Comparison of ENCODE assay signal across 30 mouse cellular contexts in genomic region chr11:61274421-61274820, GRCm38 (mm10).
"Had no signal": no experiment of that assay in that cellular context is flagged by ENCODE, and none has a peak within 500 bp of the region (broad histone marks: within the 10 kb centered on the region; RNA-seq: fewer than 3 reads in every experiment).

No protein-coding gene starts in this region.

- H3K9me3 ChIP-seq: limb, embryonic 10.5 days; limb, embryonic 12.5 days; limb, embryonic 13.5 days; limb, embryonic 15.5 days; liver, embryonic 12.5 days; liver, embryonic 13.5 days; liver, embryonic 15.5 days; lung, embryonic 15.5 days; midbrain, embryonic 10.5 days; midbrain, embryonic 12.5 days; midbrain, embryonic 13.5 days; midbrain, embryonic 15.5 days had no signal

- H3K4me1 ChIP-seq: limb, embryonic 10.5 days; limb, embryonic 12.5 days; midbrain, embryonic 12.5 days; midbrain, embryonic 13.5 days; midbrain, embryonic 15.5 days had no signal

- H3K27ac ChIP-seq: left cerebral cortex, adult 2 months; limb, embryonic 10.5 days; limb, embryonic 12.5 days; limb, embryonic 13.5 days; limb, embryonic 15.5 days; liver, embryonic 13.5 days; liver, embryonic 14.5 days; liver, embryonic 15.5 days; lung, embryonic 15.5 days; macrophage; midbrain, embryonic 10.5 days; midbrain, embryonic 12.5 days; midbrain, embryonic 13.5 days; midbrain, embryonic 15.5 days had no signal

- DNase-seq: left cerebral cortex, postnatal 4 days; liver, postnatal 0 days; lung, adult 18-20 months; lung, adult 2 months; lung, postnatal 14 days; lung, postnatal 36 days; lung, postnatal 4 days; midbrain, embryonic 14.5 days had no signal

- H3K4me2 ChIP-seq: limb, embryonic 12.5 days; limb, embryonic 13.5 days; limb, embryonic 15.5 days; liver, embryonic 11.5 days; liver, embryonic 12.5 days; liver, embryonic 13.5 days; liver, embryonic 15.5 days; lung, embryonic 14.5 days; lung, embryonic 15.5 days; midbrain, embryonic 11.5 days; midbrain, embryonic 12.5 days; midbrain, embryonic 13.5 days; midbrain, embryonic 15.5 days had no signal

- H3K9ac ChIP-seq: limb, embryonic 12.5 days; limb, embryonic 13.5 days; limb, embryonic 15.5 days; liver, embryonic 12.5 days; liver, embryonic 13.5 days; liver, embryonic 14.5 days; liver, embryonic 15.5 days; liver, postnatal 0 days; lung, embryonic 14.5 days; lung, embryonic 15.5 days; midbrain, embryonic 12.5 days; midbrain, embryonic 13.5 days; midbrain, embryonic 15.5 days had no signal

- H3K27me3 ChIP-seq: limb, embryonic 12.5 days; limb, embryonic 15.5 days; liver, embryonic 12.5 days; liver, embryonic 13.5 days; liver, embryonic 15.5 days; lung, embryonic 15.5 days; midbrain, embryonic 12.5 days; midbrain, embryonic 13.5 days; midbrain, embryonic 15.5 days had no signal

- H3K36me3 ChIP-seq: limb, embryonic 10.5 days; limb, embryonic 12.5 days; limb, embryonic 13.5 days; limb, embryonic 15.5 days; liver, embryonic 12.5 days; liver, embryonic 13.5 days; liver, embryonic 15.5 days; lung, embryonic 15.5 days; midbrain, embryonic 10.5 days; midbrain, embryonic 12.5 days; midbrain, embryonic 13.5 days; midbrain, embryonic 15.5 days had no signal

- H3K4me3 ChIP-seq: left cerebral cortex, adult 2 months; limb, embryonic 10.5 days; limb, embryonic 12.5 days; limb, embryonic 13.5 days; limb, embryonic 15.5 days; liver, embryonic 12.5 days; liver, embryonic 13.5 days; liver, embryonic 15.5 days; lung, embryonic 15.5 days; megakaryocyte, embryonic 14.5 days; midbrain, embryonic 10.5 days; midbrain, embryonic 12.5 days; midbrain, embryonic 13.5 days; midbrain, embryonic 15.5 days; myocyte had no signal

- ATAC-seq: lung, postnatal 0 days; midbrain, embryonic 13.5 days; midbrain, embryonic 15.5 days; midbrain, embryonic 16.5 days had no signal
